Mouse (Mus musculus): Measurements from ENCODE around the gene Plekha6.

DNA sequence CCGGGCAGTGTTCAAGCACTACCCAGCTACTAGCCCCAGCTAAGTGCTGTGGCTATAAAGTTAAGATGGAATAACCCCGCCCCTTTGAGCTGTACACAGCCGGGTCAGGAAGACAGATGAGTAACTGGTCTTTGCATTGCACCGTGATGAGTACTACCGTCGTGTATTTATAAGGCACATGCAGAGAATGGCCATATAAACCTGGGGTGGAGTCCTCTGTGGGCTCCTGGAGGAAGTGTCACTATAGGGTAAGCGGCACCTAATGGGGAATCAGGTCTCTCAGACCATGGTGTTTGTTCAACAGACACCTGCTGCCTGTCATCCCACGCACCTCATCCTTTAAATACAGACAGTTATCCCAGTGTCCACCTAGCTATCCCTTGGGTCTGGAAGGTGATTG, 1.0 kb upstream of the Plekha6 start:
- TF ChIP-seq CTCF (IDR thresholded peaks at IDR 0.05; ENCODE audit: borderline replicate concordance, insufficient read depth, low read length) = no peak
- no peak for TF ChIP-seq POLR2A (IDR thresholded peaks at IDR 0.05; ENCODE audit: low read depth, low read length)

All from embryonic fibroblast, embryonic 13.5 days (primary cell).